Mouse (Mus musculus) NIH3T3 (cell line): ENCODE measurements at regions not wholly inside any gene's neighbourhood (a gene's known extent, or its start where the extent isn't known, plus 50 kb on each side); places are given as distances from the start of the nearest gene placed in this dataset.

Experiments
- DNase-seq: peaks from one replicate; pipeline ENCODE4 v3.0.0-alpha.2; 2012; ENCODE audit warnings: low read depth

DNA sequence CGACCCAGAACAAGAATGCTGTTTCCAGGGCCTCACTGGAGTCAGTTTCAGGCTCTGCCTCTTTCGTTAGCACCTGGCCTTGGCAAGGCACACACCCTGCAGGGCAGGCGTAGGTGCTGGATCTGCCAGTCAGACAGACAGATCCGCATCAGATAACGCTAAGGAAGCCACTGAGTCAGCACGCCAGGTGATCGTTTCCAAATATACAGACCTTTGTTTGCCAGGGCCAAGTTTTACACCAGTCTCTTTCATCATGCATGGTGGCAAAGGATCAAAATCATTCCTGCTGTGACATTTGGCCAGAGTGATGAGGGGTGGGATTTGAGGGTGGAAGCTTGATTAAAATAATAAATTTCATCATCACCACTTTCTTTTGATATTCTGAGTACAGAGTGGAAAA, 411.0 kb downstream of the Ofcc1 start:
- no peak for DNase-seq

DNA sequence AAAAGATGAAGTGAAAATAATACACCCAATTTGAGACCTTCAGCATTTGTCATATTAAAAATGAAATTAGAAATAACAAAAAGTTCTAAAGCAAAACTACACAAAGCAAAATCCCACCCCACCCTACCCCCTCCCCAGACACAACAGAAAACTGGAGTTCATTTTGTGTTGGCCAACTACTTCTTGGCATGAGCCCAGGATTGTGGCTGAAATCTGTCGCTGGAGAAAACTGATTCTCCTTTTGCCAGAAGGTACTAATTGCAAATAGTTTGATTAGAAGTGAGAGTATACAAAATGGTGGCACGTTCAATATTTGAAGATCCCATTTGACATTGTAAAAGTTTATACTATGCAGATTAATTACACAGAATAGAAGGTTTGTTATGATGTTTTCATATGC, 426.0 kb downstream of the Ofcc1 start:
- no peak for DNase-seq

DNA sequence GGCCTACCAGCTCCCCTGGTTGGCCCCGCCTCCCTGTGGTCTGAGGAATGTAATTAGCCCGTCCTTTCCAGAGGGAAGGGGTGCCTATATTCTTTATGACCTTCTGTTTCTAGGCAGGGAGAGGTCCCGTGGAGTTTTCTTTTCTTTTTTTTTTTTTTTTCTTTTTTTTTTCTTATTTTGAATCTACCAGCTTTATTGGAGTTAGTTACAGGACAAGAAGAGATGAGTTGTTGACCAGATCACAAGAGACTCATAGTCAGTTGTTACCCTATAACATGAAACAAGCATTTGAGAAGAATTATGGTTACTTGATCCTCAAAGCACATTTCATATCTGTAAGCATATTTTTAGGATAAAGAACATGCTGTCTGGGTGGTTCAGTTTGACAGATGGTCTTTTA, 429.8 kb downstream of the Ofcc1 start:
- no peak for DNase-seq

DNA sequence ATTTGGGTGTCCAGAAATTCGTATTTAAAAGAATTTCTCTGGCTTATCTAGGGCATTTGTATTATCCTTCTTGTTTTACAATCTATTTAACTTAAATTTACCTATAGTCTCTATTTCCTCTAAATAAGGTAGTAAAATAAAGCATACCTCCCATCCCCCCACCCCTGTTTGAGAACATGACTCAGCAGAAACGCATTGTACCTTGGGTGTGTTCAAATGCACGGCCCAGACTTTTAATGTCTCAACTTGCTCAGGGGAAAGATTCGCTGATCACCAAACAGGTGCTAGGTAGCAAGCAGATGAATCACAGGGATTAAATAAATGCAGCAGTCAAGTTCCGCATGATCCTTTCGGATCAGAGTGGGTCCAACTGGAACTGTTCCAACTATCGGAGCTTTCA, 432.7 kb downstream of the Ofcc1 start:
- DNase-seq = no peak

DNA sequence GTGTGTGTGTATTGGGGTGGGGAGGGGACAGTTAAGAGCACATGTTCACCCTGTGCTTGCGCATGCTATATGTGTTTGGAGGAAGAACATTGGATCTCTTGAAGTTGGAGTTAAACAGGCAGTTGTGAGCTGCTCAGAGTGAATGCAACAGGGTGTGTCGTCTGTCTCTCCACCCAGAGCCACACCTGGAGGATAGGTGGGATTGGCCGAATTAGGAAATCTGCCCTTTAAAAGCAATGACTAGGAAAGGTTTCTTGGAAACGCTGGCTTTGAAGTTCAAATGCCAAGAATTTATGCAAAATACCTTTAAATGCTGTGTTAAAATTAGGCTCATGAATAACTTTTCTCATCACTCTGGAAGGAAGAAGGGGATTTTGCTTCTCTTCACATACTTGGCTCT, 436.9 kb downstream of the Ofcc1 start:
- DNase-seq = no peak

DNA sequence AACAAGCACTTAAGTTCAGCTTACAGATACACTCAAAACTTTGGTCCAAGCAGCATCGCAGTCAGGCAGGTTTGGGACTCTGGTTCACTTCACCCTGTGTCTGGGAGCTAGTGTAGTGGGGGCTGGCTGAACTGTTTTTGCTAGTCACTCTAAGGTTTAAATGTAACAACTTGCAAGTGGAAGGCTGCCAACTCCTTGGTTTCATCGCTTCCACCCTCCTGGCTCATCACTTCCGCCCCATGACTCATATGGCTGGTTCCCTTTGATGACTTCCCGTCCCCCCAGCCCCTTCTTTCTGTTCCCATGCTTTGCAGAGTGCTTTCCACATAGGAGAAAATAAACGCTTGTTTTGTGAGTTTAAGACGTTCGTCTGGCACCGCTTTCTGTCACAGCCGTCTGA, 438.1 kb downstream of the Ofcc1 start:
- peak; percentile 21 for DNase-seq

DNA sequence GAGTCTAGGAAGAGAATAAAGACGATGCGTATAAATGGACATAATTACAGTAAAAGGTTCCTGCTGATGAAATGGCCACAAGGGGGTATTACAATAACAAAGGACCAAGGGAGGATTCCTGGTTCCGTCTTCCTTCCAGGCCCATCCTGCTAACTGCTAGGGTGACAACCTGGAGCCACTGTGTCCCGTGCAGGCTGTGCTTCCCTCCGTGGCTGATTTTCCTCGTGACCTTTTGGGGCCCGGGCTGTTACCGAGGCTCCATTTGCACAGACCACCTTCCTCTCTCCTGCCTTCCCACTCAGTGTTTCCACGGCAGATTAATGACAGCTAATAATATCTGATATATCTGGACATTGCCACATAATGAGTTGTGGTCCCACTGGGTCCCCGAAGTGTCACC, 453.5 kb downstream of the Ofcc1 start:
- DNase-seq = no peak

DNA sequence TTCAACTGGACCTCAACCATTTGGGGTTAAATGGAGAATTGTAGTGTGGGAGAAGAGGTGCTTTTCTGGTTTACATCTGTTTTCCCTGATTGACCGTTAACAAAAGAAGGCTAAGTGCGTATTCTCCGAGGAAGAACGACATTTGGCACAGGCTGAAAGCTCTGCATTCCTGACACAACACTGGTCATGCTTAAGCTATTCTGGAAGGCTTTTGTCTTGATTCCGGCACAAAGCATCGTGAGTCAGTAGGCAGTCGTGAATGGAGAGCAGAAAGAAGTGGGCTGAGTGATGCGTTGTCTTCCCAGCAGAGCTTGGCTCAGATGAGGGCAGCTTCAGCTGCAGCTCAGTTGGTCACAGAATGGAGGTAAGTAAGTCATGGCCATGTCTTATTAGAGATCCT, 457.0 kb downstream of the Ofcc1 start:
- DNase-seq = no peak

DNA sequence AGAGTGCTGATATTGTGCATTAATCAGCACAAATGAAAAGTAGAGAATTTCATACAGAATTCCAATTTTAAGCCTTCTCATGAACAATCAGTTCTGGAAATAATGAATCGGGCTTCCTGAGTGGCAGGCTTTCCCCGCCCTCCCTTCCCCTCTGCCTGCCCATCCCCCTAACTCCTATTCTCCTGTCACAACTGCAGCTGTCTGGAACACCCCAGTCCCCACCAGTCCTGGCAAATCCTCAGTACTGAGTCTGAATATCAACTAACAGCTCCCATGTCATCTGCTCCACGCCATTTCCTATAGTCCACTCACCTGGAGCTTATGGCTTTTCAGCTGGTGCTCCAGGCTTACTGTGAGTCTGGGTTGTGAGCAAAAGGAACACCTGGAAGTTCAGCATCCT, 457.9 kb downstream of the Ofcc1 start:
- DNase-seq = no peak

DNA sequence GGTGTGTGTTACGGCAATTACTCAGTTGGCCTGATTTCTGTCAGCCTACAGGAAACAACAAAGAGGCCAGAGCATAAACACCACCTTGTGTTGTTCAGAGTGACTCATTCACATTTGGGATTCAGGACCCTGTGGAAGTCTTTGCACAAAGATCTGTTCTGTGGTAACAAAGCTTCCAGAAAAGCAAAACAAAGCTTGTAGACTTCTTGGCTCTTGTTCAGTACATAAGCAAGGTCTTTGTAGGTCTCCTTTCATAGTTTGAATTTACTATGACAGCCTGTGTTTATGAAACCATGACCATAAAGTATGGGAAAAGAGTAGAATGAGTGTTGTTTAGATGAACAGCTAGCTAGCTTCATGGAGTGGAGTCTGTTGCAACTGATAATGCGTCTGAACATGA, 461.9 kb downstream of the Ofcc1 start:
- DNase-seq = no peak

DNA sequence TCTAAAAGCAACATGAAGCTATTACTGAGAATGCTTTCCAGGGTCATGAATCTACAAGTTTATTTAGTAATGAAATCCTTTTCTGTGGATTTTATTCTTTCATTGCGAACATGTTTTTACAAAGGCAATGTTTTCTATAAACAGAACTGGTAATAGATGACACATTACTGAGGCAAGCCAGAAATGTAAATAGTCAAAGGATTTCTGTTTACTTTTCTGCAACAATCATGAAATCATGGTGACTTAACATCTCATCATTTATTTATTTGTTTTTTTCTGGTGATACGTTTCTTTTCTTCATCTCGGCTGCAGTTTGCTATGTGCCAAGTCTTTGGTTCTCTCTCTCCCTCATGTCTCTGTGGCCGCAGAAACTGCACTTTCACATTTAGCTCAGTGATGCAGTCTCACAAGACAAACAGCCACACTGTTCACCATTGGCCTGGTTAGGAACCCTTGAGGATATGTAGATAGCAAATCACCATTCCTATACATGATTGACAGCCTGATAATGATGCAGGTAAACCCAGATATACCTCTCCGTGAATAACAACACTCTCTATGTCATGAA, 462.8 kb downstream of the Ofcc1 start:
- DNase-seq = no peak

DNA sequence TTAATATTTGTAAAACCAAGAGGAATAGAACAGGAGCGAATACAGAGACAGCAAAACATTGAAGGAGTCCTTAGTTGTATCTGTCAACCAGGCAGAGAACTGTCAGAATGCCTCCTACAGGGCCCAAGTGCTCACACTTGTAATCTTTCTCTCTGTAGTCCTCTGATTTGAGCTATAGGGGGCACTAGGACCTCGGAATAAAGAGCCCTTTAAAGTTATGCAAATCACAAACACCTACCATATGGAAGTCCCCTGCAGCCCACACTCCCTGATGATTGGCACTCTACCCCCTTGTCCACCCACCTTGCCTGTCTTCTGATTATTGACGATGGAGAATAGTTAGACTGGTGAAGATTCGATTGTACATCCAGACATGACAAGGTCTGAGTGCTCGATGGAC, 467.1 kb downstream of the Ofcc1 start:
- DNase-seq = peak; percentile 9

DNA sequence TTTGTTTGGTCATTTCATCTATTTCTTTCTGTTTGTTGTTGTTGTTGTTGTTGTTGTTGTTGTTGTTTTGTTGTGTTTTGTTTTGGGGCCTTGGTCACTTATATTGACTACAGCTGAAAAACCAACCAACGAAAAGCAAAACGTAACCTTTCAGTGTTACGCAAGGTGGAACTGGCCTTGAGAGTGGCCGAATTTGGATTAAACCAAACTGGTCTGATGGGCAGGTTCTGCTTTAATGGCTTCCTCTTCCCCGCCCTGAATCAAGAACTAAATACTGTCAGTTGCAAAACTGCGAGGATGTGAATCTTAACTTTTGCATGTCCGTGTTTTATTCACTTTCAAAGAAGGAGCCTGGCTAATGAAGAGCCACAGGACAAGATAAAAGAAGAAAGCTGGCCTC, 480.2 kb downstream of the Ofcc1 start:
- DNase-seq = no peak

DNA sequence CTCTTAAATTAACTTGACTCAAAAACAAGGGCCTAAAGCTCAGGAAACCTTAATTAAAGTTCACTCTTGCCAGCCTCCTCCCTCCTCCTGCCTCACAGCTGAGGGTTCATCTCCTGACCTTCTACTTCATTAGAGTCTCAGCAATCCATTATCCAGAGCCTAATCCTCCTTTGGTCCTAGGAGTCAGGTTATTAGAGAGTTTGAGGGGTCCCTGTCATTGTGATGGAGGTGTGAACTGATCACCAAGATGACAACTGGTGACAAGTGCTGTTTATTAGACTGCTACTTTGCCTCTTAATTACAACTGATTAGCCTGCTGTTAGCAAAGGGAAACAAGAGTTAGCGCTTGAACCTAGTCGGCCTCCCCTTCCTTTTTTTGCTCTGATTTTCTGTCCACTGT, 481.1 kb downstream of the Ofcc1 start:
- no peak for DNase-seq

DNA sequence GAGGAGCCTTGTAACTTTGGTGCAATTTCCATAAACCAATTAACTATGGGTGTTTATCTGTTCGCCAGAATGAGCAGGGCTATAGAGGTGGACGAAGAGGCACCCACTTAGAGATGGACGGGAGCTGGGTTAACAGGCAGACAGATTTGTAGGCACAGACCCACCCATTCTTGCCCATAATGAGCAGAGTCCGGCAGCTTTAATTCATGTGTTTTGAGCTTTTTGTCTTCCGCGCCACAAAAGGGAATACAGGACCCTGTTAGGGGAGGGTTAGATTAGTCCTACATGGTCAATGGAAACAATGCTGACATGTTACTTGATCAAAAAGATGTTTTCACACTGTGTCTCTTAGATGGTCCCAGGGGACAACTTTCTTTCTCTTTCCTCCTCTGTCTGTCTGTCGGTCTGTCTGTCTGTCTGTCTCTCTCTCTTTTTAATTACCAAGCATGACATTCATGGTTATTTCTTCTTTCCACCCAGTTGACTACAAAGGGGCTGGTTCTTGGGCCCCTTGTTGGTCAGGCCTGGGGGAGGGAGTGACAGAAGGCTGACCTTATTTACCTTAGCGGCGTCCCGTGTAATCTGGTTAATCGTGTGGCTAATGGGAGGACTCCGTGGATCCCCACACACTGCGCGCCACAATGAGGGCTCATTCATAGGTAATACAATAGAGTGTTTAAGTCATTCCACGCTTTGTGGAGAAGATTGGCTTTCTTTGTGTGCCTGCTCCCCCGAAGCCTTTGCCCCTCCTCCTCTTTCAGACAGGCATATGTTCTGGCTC, 483.7 kb downstream of the Ofcc1 start:
- no peak for DNase-seq

DNA sequence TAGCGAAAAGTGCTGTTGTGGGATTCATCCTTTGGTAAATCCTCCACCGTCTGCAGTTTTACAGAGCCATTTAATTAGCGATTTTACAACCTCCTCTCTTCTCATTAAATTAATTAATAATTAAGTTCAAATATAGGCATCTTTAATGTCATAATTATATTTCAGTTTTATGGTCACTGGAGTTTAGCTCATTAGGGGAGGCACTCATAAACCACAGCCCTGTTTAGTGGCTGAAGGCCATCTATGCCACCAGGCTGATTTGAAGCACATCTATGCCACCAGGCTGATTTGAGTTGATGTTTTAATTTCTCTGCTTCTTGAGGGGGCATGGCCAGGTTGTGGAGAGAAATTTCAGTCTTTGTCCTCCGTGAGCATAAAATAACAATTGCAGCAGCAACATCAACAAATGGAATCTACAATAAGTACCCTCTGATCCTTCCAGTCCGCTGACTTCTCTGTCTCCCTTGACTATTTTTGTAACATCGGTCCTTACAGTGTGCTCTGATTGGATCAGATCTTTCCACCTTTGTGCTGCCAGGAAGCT, 508.9 kb downstream of the Ofcc1 start:
- DNase-seq = no peak

DNA sequence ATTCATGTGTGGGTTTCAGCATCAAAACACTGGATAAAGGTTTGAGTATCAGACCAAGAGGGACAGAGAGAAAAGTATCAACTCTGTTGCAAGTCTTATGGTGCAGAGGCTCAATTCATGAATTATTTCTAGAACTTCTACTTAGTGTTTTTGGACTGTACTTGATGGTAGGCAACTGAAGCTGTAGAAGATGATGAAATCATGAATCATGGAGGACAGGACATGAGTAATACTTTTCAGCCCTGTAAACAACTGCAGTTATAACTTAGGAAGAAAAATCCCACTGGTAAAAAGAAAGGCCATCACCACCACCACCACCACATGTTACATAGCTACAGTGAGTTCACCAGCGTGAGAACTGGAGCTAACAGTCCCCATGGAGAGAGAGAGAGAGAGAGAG, 511.9 kb downstream of the Ofcc1 start:
- DNase-seq = peak; percentile 51

DNA sequence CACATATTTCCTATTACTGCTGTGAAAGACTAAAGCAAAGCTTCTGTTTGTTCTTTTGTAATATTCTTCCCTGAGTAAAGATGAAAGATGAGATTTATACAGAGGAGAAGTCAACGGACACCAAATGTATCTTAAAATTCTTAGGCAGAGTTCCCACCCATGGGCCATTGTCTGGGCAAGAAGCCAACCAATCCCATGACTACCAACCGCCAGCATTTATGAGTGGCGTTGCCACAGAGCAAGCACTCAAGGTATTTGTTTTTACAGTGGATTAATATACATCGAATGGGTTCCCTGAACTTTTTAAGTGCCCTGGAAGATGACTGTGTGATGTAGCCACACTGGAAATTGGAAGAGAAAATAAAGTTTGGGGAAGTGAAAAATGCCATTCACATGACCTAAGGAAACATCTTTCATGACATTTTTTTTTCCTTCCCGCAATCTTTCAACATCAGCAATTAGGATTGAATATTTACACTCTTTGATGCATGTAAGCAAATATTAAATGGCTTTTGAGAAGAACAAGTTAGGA, 525.1 kb downstream of the Ofcc1 start:
- peak; percentile 8 for DNase-seq

DNA sequence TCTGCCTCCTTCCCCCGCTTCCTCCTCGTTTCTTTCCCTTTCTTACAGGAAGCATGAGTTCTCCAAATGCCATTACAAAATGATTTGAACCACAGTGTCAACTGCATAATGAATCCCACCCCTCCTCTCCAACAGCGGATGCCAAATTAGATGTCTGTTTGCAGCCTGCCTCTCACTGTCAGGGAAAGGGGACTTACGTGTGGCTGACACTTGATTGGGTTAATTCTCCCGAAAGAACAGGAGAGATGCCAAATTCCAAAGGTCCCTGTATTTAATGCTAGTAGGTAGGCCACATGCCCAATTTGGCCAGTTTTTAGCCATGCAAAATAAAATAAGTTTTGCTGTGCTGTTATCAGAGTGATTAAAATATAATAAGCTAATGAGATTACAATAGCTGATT, 525.9 kb downstream of the Ofcc1 start:
- DNase-seq = no peak

DNA sequence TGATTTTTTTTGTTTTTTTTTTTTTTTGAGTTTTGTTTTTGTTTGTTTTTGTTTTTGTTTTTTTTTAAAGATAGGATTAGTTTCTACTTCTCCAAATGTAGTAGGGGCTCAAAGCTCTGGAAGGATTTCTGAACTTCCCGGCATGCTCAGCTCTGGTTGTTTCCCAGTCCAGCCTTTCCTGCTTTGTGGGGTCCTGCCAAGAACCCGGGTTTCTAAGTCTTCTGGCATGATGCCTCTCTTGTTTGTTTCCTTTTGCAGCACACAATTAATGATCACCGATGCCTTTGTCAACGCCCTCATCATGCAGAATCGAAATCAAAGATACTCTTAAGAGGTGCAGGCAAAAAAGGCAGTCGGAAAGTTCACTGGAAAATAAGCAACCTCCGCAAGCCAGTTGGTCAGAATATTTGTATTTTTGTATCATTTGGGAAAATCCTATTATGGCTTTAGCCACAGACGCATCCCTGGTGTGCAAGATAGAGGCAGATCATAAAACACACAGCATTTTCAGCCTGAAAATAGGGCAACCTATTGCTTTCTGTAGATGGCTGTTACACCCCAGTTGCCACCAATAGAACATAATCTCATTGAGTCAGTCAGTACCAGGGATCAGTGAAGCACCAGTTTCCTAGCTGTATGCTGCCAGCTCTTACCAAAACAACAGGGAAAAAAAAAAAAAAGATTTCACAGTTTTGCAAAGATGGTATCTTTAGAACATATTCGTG, 526.6 kb downstream of the Ofcc1 start:
- no peak for DNase-seq

DNA sequence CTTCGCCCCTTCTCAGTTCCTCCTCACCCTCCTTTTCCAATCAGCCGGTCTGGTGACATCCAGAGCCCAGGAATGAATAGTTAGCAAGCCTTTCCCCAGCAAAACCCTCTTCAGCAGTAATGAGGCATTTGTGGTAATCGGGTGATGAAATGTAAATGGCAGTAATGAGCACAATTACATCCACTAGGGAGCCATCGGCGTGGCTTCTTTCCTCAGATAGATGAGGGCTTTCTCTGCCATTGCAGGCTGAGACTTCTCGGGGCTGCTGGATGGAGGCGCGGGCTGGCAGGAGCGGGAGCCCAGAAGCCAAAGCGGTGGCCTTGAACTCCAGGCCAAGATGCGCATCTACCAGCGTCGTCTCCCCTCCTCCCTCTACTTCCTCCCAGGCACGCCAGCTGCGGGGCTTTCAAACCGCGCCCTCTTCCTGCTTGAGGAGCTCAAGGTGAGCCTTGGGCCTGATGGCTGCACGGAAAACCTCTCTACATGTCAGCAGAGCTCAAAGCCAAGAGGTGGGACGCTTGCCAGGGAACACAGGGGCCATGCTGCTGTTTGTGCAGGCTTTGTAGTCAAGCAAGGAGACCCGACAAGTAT, 537.2 kb downstream of the Ofcc1 start:
- no peak for DNase-seq

DNA sequence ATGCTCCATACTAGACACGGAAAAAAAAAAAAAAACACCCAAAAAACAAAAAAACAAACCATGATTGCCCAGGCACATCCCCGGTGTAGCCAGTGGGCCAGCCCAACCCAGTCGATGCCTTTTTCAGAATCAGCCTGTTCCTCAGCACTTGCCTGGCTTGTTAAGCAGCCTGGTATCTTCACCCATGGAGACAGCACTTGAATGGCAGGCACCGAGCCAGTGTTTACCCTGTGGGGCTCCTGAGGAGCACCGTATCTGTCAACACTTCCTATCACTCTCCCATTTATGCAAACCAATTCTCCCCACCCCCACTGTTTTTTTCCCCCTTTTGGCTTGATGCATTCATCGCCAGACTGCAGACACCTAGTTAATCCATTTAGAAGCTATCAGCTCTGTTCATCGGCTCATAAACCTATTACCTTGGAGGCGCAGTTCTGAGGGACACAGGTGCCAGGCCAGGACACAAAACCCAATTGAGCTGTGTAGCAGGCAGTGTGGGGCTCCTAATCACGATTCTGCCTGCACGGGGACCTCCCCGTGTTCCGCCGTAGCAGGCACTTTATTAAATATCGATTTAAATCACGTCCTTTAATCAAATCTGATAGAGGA, 537.8 kb downstream of the Ofcc1 start:
- no peak for DNase-seq
